Mouse (Mus musculus): ENCODE measurements around the gene Lasp1.

DNA sequence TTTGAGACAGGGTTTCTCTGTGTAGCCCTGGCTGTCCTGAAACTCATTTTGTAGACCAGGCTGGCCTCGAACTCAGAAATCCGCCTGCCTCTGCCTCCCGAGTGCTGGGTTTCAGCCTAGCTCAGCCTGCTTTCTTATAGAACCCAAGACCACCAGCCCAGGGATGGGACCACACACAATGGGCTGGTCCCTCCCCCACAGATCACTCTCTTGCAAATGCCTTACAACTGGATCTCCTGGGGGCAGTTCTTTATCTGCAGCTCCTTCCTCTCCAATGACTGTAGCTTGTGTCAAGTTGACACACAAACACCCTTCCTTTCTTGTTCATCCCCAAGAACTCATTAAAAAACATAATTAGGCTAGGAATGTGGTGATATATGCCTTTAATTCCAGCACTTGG lies 10.8 kb upstream of the Lasp1 start:
- TF ChIP-seq EP300 (IDR thresholded peaks at IDR 0.05; ENCODE audit: insufficient read depth, low read depth, low read length) (no peak), CTCF (IDR thresholded peaks at IDR 0.05) (no peak)
